Mouse (Mus musculus) layer of hippocampus, adult 18-20 months (tissue): Measurements from ENCODE around the gene Camk2b. TPM values are rescaled to one million over a fixed set of nuclear protein-coding genes. Genes with fewer than 3 reads are reported as not detected.
"Not testable (repeated sequence)": the region's sequence is repeated elsewhere in the genome, so short reads cannot be mapped to it uniquely, and the experiment has no call there.

Source experiments
- DNase-seq, 2 experiments: peaks; one replicate each; pipeline ENCODE4 v3.0.0; 2022; ENCODE audit warnings: low spot score in 2 of 2
- long read RNA-seq: library from polyadenylated mRNA; stranded (forward); transcript quantifications from one replicate; pipeline ENCODE4 v2.0.0, GENCODE M21; 2021
- total RNA-seq, 2 experiments: library from RNA; stranded (reverse); gene quantifications; 2 replicates each; pipeline ENCODE4 v1.2.3; 2021

Camk2b gene
- total RNA-seq, result 1,000 to 10,000 TPM; 1,052 to 1,163 TPM
- long read RNA-seq, full-length matches to known transcripts, result 743 of 1,440 reads
- long read RNA-seq, partial matches to known transcripts, result 301 of 1,440 reads
- long read RNA-seq, other reads (novel, unspliced or antisense), result 396 of 1,440 reads

- peak in 1 of 2 experiments; percentile 48 for DNase-seq
These were observed at the start of gene Camk2b for GRCm38 (mm10) chr11:6066176-6066575. Gene Camk2b (minus strand): TSS chr11:6066362.

GRCm38 (mm10) chr11:6111734-6112484 lies 45.7 kb upstream of the Camk2b start:
- DNase-seq, result no peak

- peak; percentile 73 to 91 for DNase-seq
These were observed 43.8 kb upstream of the Camk2b start for GRCm38 (mm10) chr11:6109990-6110389.

DNA sequence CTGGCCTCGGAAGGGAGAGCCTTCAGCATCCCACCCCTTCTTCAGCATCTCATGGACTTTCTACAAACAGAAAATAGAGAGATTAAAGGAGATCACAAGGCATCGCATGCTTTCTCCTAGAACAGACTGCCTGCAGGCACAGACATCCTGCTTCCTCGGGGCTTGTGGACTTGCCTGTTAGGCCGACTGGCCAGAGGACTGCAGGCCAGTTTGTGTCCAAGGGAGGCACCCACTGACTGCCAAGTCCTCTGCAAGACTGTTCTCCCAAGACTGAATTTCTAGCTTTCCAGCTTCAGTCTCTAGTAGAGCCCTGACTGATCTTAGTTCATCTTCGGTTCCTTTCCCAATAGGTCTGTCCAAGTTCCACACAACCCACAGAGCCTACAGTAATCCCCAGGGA lies 42.1 kb upstream of the Camk2b start:
- DNase-seq, result no peak

DNA sequence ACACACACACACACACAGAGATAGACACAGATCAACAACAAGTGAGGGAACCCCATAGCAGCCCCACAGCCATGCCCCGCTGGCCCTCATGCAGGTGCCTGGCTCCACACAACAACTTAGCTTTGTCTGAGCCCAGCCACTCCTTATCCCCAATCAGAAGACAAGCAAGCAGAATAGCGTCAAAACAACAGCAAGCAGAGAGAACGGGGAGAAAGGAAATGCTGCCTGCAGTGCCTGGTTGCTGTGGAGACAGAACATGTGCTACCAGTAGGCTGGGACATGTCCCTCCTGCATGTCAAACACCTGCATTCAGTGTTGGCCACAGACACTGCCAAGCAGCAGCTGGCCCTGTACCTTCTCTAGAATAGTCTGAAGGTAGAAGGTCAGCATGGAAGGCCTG lies 41.6 kb upstream of the Camk2b start:
- peak in 1 of 2 experiments; percentile 63 for DNase-seq

DNA sequence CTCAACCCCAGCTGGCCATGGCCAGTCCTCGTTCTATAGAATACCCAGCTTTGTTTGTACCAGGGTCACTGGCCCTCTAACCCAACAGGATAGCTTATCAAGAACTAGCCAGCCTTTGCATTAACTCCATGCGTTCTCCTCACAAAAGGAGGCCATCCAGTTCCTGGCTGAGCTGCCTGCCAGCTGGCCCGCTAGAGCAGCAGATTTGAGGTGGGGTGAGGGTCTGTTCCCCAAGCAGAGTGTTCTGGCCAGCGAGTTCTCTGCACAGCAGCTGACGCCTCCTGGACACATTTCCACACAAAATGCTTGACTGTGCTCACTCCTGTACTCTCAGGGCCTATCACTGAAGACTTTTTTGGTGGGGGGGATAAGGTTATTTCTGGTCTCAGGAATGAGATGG lies 38.6 kb upstream of the Camk2b start:
- peak; percentile 70 to 85 for DNase-seq

DNA sequence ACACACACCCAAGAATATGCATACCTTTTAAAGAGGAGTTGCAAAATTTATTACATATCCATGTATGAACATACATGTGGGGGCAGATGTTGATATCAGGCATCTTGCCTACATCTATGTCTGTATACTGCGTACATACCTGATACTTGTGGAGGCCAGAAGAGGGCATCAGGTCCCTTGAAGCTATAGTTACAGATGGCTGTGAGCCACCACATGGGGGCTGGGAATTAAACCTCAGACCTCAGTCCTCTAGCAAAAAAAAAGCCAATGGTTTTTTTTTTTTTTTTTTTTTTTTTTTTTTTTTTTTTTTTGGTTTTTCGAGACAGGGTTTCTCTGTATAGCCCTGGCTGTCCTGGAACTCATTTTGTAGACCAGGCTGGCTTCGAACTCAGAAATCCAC lies 30.5 kb upstream of the Camk2b start:
- not testable (repeated sequence) for DNase-seq

- peak in 1 of 2 experiments; percentile 78 for DNase-seq
These were observed 20.8 kb upstream of the Camk2b start for GRCm38 (mm10) chr11:6086991-6087390.

DNA sequence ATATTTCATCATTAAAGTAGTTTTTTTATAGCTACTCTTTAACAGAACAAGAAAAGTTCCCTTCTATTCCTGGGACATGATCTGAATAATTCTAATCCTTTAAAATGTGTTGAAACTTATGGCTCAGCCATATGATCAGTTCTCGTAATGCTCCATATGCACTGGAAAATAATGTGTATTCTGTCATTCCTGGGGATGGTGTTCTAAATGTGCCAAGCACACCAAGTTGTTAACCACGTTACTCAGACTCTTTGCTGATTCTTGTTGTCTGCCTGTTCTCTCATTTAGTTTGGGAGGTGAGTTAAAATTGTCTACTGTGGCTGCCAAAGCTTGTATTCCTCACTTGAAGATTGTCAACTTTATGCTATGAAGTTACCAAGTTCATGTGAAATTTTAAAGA lies 12.6 kb upstream of the Camk2b start:
- no peak for DNase-seq

- no peak for DNase-seq
These were observed 9.5 kb upstream of the Camk2b start for GRCm38 (mm10) chr11:6075618-6076066.

- DNase-seq, result peak in 1 of 2 experiments; percentile 54
These were observed 2.2 kb upstream of the Camk2b start for GRCm38 (mm10) chr11:6068181-6068957.

DNA sequence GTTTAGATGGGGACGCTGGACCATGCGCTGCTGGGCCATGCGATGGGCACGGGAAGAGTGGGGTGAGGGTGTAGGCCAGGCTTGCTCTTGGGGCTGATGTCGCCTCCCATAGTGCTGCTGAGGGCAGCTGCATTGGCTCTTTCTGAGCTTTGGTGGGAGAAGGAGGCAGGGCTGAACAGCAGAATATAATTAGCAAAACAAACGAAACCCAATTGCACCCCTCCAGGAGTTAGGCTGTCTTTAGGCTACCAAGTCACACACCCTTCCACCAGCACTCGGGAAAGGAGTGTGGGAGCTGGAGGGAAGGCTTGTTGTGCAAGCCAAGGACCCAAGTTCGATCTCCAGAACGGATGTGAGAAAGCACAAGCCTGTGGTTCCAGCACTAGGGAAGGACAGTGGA lies 998 bp upstream of the Camk2b start:
- no peak for DNase-seq

DNA sequence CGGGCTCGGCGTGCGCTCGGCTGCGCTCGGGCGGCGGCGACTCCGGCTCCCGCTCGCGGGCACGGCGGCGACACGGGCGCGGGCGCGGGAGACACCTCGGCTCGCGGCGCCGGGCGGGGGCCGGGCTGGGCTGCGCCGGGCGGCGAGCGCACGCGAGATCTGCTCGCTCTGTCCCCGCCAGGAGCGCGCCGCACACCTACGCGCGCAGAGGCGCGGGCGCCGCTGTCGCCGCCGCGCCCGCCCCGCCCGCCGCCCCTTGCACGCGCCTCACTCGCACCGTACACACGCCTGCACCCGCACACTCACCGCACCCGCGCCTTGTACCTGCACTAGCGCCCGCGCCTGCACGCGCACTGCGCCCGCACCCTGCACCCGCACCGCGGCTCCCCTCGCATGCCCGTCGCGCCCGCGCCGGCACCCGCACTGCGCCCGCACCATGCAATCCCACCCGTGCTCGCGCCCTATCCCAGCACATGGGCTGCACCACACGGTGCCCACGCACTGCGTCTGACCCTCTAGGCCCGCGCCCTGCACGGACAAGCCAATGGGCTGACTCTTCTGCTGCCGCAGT lies 526 bp downstream of the Camk2b start:
- DNase-seq, result peak; percentile 58 to 76

GRCm38 (mm10) chr11:6065046-6065521 lies 1.1 kb downstream of the Camk2b start:
- peak in 1 of 2 experiments; percentile 45 for DNase-seq

DNA sequence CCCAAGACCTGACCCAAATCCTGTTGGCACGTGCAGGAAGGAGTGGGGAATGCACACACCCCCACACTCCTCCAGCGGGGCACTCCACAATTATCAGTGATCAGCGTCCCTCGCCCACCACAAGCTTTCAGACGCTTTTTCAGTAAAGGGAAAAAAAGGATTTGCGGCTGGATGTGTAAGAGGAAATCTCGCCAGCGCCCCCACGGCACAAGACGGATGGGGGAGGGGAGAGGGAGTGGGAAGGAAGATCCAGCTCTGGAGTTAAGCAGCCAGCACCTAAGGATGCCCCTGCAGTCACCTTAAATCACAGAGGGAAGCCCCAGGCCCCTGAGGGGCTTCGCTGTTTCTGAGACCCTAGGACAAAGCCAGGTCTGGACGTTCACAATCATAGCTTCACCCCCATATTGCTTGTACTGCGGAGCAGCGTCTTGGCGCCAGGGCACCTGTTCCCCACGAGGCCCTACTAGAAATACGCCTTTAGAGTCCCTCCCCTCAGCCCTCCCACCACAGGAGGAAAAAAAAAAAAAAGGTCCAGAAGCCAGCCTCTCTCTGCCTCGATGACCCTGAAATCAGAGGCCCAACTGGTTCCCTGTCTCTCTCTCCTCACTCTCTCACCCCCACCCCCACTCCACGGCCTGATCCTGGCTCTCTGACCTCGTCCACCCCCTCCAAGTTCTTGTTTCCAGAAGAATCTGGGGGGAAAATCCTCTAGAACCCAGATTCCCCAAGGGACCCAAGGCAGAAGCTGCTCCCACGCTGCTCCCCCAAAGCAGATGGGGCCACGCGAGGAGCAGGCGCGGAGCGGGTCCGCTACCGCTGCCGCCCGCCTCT lies 1.7 kb downstream of the Camk2b start:
- DNase-seq, result peak; percentile 53 to 62

DNA sequence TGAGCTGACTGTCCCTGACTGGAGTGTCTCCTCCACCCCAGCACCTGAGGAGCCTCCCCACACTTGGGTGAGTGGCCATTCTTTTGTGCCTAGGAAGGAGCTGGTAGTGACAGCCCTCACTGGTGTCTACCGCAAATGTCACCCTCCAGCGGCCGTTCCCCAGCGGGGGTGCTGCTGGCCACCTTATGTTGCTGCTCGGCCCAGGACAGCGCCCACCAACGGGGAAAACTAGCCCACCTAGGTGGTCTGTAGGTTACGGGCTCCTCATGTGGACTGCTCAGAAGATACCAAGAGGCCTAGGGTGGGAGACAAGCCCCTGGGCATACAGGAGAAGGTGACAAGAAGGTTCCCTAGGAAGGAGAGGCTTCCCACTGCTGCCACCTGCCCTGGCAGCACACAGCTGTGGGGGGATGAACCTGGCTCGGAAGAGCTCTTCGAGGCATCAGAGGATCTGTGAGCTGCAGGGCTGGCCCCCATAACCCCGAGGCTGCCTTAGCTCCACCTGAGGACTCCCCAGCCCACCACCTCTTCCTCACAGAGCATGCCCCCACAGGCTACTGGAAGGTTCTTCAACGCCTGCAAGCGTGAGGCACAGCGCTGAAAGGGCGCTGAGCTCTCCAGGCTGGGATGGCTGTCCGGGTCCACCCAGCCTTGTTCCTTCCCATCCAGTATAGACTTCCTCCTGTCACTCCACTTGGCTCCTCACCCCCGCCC lies 2.5 kb downstream of the Camk2b start:
- no peak for DNase-seq

DNA sequence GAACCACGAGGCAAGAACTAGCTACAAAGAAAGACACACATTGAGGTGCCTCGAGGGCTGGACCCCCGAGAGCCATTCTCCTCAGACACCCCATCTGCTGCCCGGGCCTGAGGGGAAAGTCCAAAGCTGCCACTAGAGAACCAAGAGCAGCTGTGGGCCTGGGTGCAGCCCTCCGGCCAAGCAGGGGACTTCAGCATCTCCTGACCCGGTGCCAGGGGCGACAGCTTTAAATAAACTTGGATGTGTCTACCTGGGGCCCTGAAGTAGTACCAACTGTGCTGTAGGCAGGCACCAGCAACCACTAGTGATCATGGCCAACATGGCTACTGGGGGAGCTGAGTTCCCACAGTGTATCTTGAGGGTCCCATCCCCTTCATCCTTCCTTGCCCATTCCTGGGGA lies 3.1 kb downstream of the Camk2b start:
- no peak for DNase-seq

- no peak for DNase-seq
These were observed 3.8 kb downstream of the Camk2b start for GRCm38 (mm10) chr11:6062329-6062728.

DNA sequence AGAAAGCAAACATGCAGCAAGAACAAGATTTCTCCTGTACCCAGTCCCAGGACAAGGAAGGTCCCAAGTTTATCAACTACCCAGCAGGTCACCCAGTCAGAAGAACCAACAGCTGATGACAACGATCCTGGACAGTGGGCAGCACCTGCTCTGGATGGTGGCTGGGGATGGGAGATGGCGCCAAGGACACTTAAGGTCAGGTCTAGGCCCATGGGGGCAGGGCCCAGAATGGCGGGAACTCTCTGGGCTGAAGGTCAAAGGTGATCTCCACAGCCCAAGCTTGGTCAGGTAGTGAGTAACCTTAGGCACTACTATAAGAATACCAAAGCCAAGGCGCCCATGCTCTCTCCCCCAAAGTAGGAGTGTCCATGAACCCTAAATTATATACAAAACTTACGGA lies 4.3 kb downstream of the Camk2b start:
- no peak for DNase-seq

DNA sequence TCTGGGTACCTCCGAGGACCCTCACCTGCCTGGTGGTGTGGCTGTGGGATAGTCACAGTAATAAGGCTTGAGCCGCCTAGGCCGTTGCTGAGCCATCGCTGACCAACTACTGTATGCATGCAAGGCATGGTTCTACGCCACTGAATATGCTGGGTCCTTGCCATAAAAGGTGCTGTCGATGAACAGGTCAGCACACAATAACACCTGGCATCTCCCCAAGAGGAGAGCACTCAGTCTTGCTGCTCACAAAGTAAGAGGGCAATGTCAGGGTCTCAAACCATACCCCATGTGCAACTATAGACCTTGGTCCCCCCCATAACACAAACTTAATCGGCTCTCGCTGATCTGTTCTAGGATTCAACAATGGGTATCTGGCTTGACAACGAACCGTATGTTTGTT lies 7.0 kb downstream of the Camk2b start:
- no peak for DNase-seq
